Mouse (Mus musculus) spleen, postnatal 10 days (tissue): ENCODE measurements around the gene Zbtb25.
A peak's percentile ranks its signal among the peaks of the same experiment; 100 is the strongest.

Experiments used
- DNase-seq, 2 experiments: peaks; one replicate each; pipeline ENCODE4 v3.0.0; 2021 to 2022; ENCODE audit warnings: low spot score in 2 of 2

The Zbtb25 gene

DNA sequence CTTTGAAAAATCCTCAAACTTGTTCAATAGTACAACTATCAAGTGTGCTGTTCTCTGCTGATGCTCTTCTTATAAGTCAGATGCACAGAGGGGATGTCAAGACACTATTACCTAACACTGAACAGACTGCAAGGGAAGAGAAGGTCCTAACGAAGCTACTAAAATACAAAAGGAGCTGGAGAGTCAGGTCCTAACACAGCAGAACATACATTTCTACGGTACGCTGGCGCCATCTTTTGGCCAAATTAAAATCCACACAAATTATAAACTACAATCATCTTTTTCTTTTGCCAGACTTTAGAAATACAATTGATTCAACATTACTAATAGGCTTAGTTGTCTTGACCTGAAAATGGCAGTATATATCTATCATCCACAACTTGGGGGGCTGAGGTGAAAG is 28.3 kb downstream of the Zbtb25 start:
- peak; percentile 44 to 74 for DNase-seq

DNA sequence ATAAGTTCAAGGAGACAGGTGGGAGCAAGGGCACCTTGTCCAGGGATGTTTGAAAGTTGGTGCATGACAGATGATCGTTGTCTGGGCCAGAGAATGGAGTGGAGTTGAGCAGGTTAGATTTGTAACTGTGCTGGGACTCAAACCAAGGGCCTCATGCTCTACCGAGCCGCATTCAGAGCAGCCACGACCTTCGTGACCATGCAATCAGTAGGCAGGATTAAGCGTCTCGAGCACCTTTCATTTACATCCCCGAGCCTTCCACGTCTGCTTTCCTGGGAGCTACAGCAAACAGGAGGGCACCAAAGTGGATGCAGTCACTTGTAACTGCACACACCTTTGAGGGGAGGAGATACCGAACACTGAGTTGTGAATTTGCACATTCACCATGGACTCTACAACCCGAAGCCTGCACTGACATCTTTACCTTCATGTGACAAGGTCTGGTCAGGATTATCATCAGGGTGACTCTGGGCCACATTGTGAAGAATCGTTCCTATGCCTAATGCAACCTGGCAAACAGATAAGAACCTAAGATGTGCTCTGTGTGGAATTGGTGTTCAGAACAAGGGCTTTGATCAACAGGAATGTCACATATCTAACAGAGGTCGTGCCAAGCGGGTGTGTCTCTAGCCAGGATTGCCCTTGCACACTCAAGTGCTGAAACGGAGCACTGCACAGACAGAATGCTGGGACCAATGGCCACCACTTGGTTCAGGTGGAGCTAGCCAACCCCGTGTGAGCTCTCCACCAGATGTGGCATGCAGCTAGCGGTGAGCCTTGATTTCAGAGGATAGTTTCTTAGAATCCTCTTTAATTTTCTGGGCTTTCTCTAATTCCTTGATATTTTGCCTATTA is 33.1 kb downstream of the Zbtb25 start:
- no peak for DNase-seq

- DNase-seq: no peak
Measured at GRCm38 (mm10) chr12:76335641-76336040, 33.8 kb downstream of the Zbtb25 start.

- no peak for DNase-seq
Measured at GRCm38 (mm10) chr12:76333688-76334087, 35.7 kb downstream of the Zbtb25 start.

GRCm38 (mm10) chr12:76328567-76329354 is 40.6 kb downstream of the Zbtb25 start:
- DNase-seq: no peak

GRCm38 (mm10) chr12:76326437-76327220 is 42.8 kb downstream of the Zbtb25 start:
- no peak for DNase-seq

- DNase-seq: peak; percentile 31 to 51
Measured at GRCm38 (mm10) chr12:76324679-76325431, 44.5 kb downstream of the Zbtb25 start, which contains the start of gene Akap5. Gene Akap5 (plus strand): TSS chr12:76324891.

DNA sequence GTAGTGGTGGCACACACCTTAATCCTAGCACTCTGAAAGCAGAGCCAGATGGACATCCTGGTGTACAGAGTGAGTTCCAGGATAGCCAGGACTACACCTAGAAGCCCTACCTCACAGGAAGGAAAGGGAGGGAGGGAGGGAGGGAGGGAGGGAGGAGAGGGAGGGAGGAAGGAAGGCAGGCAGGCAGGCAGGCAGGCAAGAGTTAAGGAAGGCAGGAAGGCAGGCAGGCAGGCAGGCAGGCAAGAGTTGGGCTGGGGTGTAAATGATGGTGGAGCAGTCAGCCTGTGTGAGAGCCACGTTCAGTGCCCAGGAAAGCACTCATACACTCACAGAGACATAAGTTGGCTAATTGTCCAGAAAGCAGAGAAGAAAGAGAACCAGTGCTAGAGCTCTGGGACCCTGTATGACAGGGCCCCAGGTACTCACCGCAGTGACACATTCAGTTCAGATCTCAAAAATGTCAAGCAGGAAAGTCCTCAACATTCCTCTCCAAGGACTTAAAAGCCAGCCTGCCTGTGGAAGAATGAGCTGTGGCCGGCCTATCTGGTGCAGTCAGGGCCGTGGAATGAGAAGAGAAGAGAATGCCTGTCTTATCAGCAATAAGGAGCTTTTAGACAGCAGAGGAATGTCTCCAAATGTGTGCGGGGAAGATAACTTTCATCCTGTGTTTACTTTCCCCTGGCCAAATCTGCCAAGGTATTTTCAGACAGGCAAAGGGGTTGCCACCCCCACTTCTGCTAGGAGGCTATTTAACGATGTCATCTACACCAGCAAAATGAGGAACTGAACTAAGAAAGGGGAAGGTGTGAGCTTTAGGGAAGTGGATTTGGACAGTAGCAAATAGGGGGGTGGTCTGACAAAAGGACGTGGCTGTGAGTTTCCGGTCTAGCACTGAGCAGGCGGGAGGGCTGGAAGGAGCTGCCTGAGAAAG is 50.9 kb downstream of the Zbtb25 start:
- peak; percentile 15 to 39 for DNase-seq

- DNase-seq: no peak
Measured at GRCm38 (mm10) chr12:76311951-76312350, 57.5 kb downstream of the Zbtb25 start.

GRCm38 (mm10) chr12:76311227-76311626 is 58.2 kb downstream of the Zbtb25 start:
- DNase-seq: no peak

DNA sequence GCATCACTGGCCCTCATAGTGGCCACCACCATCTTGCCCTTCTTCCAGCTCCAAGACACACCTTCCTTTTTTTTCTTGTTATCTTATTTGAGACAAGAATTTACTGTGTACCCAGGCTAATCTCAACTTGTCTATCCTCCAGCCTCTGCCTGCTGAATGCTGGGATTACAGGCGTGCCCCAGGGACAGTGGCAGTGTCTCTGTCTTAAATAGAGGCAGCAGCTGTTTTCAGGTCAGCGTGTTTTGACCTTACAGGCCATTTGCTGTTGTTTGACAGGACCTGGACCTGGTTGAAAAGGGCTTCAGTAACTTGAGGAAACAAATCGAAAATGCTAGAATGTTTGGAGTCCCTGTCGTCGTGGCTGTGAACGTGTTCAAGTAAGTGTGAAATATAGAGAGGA is 58.8 kb downstream of the Zbtb25 start:
- DNase-seq: no peak

DNA sequence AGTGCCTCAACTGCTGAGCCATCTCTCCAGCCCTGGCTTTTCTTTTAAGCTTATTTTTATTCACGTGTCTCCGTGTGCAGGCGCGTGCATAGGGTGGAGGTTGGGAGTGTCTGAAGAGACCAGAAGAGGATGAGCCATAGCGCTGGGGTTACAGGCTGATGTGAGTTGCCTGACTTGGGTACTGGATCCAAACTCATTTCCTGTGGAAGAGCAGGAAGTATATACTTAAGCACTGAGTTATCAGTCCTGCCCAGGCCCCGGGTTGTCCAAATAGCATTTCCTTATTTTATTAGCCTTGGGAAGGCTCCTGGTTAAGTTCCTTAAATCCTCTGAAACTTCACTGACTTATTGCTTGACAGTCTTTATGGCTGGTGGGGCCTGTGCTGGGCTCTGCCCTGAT is 59.4 kb downstream of the Zbtb25 start:
- no peak for DNase-seq

GRCm38 (mm10) chr12:76308436-76308835 is 61.0 kb downstream of the Zbtb25 start:
- DNase-seq: no peak

DNA sequence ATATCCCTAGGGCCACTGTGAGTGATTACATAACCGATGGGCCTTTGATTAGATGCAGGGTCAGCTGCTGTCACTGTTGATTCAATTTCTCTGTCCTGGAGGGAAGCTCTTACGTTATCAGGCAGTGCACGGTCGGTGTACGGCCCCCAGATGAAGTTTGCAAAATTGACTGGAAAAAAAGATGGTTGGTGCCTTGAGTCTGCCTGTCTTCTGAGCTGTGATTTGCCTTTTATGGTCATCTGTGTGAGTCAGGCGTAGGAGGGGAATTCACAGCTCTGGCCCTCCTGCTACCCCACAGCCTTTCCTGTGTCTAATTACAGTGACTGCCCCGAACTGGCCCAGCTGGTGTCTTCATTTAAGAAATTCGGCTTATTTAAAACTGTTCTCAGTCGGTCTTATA is 61.4 kb downstream of the Zbtb25 start:
- no peak for DNase-seq

DNA sequence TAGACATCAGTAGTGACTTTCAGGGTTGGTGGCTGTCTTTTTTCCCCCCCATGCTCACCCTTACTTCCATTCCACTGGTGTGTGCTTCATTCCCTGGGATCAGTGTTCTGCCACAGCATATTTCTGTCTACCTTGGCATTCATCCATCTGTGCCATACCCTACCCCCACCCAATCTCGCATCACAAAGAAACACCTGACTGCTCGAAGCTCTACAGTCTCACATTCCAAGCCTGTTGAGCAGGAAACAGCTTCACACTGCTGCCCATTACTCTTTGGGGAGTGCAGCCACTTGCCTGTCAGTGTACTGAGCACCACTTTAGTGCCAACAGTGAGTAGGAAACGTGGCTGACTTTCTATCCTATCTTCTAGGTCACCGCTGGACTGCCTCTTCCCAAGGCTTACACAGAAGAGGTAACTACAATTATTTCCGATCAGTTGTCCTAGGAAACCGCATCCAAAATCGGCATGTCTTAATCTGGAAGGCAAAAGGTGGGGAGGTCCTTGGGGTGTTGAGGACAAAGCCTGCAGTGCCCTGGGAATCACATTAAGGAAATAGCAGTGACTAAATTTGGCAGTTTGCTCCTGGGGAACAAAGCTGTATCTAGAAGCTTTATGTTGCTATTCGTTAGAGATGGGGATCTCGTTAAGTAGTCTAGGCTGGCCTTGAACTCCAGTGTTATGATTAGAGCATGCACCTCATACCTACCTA is 62.4 kb downstream of the Zbtb25 start:
- DNase-seq: no peak

GRCm38 (mm10) chr12:76305107-76305506 is 64.3 kb downstream of the Zbtb25 start:
- DNase-seq: no peak

- no peak for DNase-seq
Measured at GRCm38 (mm10) chr12:76304199-76304598, 65.2 kb downstream of the Zbtb25 start.

- no peak for DNase-seq
Measured at GRCm38 (mm10) chr12:76303474-76303873, 65.9 kb downstream of the Zbtb25 start.

DNA sequence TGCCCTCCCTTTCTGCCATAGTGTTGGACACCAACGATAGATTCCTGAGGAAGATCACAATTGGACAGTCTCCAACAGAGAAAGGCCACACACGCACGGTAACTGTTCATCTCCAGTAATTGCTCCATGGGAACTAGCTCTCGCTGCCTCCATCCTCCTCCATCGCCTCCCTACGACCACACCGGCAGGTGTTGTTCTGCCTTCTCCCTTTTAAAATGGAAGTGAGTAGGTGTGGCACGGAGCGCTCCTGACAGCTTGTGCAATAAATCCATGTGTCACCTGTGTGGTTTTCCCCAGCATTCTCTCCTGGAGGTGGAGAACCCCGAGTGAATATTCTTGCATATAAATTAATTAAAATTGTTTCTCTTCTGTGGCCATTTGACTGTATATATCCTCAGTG is 69.0 kb downstream of the Zbtb25 start:
- no peak for DNase-seq
